Mouse (Mus musculus): ENCODE measurements around the gene Casd1.

The Casd1 gene

GRCm38 (mm10) chr6:4600658-4601296 is at the start of gene Casd1:
Casd1 (plus strand) TSS chr6:4600839.
- DNase-seq (ENCODE audit: low read depth) = peak; percentile 85

- DNase-seq (ENCODE audit: low read depth) = no peak
Measured at GRCm38 (mm10) chr6:4555366-4555765, 45.3 kb upstream of the Casd1 start.

- DNase-seq (ENCODE audit: low read depth) = no peak
Measured at GRCm38 (mm10) chr6:4557086-4557485, 43.6 kb upstream of the Casd1 start.

- DNase-seq (ENCODE audit: low read depth) = no peak
Measured at GRCm38 (mm10) chr6:4557678-4558077, 43.0 kb upstream of the Casd1 start.

- DNase-seq (ENCODE audit: low read depth) = no peak
Measured at GRCm38 (mm10) chr6:4561156-4561555, 39.5 kb upstream of the Casd1 start.

GRCm38 (mm10) chr6:4561621-4562020 is 39.0 kb upstream of the Casd1 start:
- DNase-seq (ENCODE audit: low read depth) = no peak

GRCm38 (mm10) chr6:4562401-4562800 is 38.2 kb upstream of the Casd1 start:
- DNase-seq (ENCODE audit: low read depth) = no peak

GRCm38 (mm10) chr6:4563477-4563876 is 37.2 kb upstream of the Casd1 start:
- no peak for DNase-seq (ENCODE audit: low read depth)

GRCm38 (mm10) chr6:4570412-4570811 is 30.2 kb upstream of the Casd1 start:
- no peak for DNase-seq (ENCODE audit: low read depth)

- no peak for DNase-seq (ENCODE audit: low read depth)
Measured at GRCm38 (mm10) chr6:4577756-4578155, 22.9 kb upstream of the Casd1 start.

- no peak for DNase-seq (ENCODE audit: low read depth)
Measured at GRCm38 (mm10) chr6:4578343-4578742, 22.3 kb upstream of the Casd1 start.

GRCm38 (mm10) chr6:4579620-4580019 is 21.0 kb upstream of the Casd1 start:
- no peak for DNase-seq (ENCODE audit: low read depth)

- no peak for DNase-seq (ENCODE audit: low read depth)
Measured at GRCm38 (mm10) chr6:4583485-4583884, 17.2 kb upstream of the Casd1 start.

- DNase-seq (ENCODE audit: low read depth) = no peak
Measured at GRCm38 (mm10) chr6:4587946-4588345, 12.7 kb upstream of the Casd1 start.

- DNase-seq (ENCODE audit: low read depth) = no peak
Measured at GRCm38 (mm10) chr6:4588722-4589121, 11.9 kb upstream of the Casd1 start.

GRCm38 (mm10) chr6:4590089-4590488 is 10.6 kb upstream of the Casd1 start:
- no peak for DNase-seq (ENCODE audit: low read depth)

- DNase-seq (ENCODE audit: low read depth) = no peak
Measured at GRCm38 (mm10) chr6:4597711-4598110, 2.9 kb upstream of the Casd1 start.

- DNase-seq (ENCODE audit: low read depth) = no peak
Measured at GRCm38 (mm10) chr6:4600085-4600657, 468 bp upstream of the Casd1 start.

- DNase-seq (ENCODE audit: low read depth) = peak; percentile 56
Measured at GRCm38 (mm10) chr6:4601297-4601931, 775 bp downstream of the Casd1 start.

GRCm38 (mm10) chr6:4602012-4602411 is 1.4 kb downstream of the Casd1 start:
- DNase-seq (ENCODE audit: low read depth) = peak; percentile 16

- DNase-seq (ENCODE audit: low read depth) = no peak
Measured at GRCm38 (mm10) chr6:4606394-4606793, 5.8 kb downstream of the Casd1 start.

- no peak for DNase-seq (ENCODE audit: low read depth)
Measured at GRCm38 (mm10) chr6:4610216-4610896, 9.7 kb downstream of the Casd1 start.

GRCm38 (mm10) chr6:4611853-4612252 is 11.2 kb downstream of the Casd1 start:
- DNase-seq (ENCODE audit: low read depth) = no peak
